Mouse (Mus musculus): ENCODE data around the gene Pax6. TPM values are rescaled to one million over a fixed set of nuclear protein-coding genes. Genes with fewer than 3 reads are reported as not detected.

Gene Pax6
- polyA plus RNA-seq, 1 experiment from 2014 or later: not detected

DNA sequence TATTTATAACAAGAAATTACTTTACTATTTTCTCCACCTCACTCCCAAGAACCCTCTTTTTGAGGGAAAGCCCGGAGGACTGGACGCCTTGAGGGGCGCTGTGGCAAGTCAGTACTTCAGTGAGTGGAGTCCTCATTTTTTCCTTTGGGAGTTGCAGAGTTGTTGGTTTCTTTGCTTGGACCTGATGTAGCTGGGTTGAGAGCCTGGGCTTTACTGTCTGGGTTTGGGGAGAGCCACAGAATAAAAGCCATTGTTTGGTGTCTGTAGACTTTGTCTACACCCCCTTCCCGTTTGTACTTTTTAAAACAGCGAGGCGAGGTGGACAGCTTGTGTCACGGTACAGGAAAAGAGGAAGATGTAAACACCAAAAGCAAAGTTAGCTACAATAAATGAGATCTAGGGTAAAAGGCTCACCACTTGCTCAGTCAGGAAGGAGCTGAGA, 10.2 kb downstream of the Pax6 start:
- H3K9me3 ChIP-seq: no peaks in the 10 kb centered on the region
- ATAC-seq (ENCODE audit: insufficient number of reproducible peaks, insufficient read depth, low FRiP score, low TSS enrichment, low read depth): no peak
- H3K9ac ChIP-seq (replicated peaks): no peak overlapping the region
- 2% methylated on average over 7 of the region's 7 CpGs for WGBS
- no peak overlapping the region for H3K4me2 ChIP-seq
- H3K27ac ChIP-seq: no peak overlapping the region
- H3K27me3 ChIP-seq: peaks cover 99% of the 10 kb centered on the region
- H3K4me3 ChIP-seq (replicated peaks): no peak overlapping the region
- H3K4me1 ChIP-seq (replicated peaks): peaks cover 45% of the 10 kb centered on the region
- H3K36me3 ChIP-seq: no peaks in the 10 kb centered on the region

DNA sequence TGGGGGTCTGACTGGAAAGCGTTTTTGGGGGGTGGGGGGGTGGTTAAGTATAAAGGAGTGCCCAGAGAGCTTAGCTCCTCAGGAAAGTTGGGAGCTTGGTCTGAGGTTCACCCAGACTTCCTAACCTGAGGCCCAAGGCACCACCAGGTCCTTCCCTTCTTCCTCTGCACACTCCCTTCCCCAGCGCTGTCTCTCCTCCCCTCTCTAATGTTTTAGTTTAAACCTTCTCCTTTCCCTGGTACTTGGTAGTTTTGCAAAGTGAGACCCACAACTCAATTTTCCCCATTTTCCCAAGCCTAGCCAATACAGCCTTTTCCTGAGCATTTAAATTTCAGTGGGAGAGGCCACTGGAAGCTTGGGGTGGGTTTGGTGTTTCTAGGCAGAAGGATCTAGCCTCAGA, 10.6 kb downstream of the Pax6 start:
- peaks cover 98% of the 10 kb centered on the region for H3K27me3 ChIP-seq
- H3K36me3 ChIP-seq: no peaks in the 10 kb centered on the region
- WGBS: 3% methylated on average over 2 of the region's 2 CpGs
- no peak overlapping the region for H3K9ac ChIP-seq (replicated peaks)
- no peaks in the 10 kb centered on the region for H3K9me3 ChIP-seq
- H3K4me2 ChIP-seq: no peak overlapping the region
- peaks cover 41% of the 10 kb centered on the region for H3K4me1 ChIP-seq (replicated peaks)
- no peak overlapping the region for H3K4me3 ChIP-seq (replicated peaks)
- H3K27ac ChIP-seq: no peak overlapping the region
- ATAC-seq (ENCODE audit: insufficient number of reproducible peaks, insufficient read depth, low FRiP score, low TSS enrichment, low read depth): no peak

- WGBS: 1% methylated on average over 24 of the region's 24 CpGs
- H3K4me3 ChIP-seq (replicated peaks): no peak overlapping the region
- H3K9me3 ChIP-seq: no peaks in the 10 kb centered on the region
- no peaks in the 10 kb centered on the region for H3K36me3 ChIP-seq
- peaks cover 95% of the 10 kb centered on the region for H3K27me3 ChIP-seq
- no peak overlapping the region for H3K9ac ChIP-seq (replicated peaks)
- H3K4me2 ChIP-seq: no peak overlapping the region
- 0 out of 2 replicates have a peak, but pooled peaks have one; percentile 9 for ATAC-seq (ENCODE audit: insufficient number of reproducible peaks, insufficient read depth, low FRiP score, low TSS enrichment, low read depth)
- no peak overlapping the region for H3K27ac ChIP-seq
- H3K4me1 ChIP-seq (replicated peaks): peaks cover 33% of the 10 kb centered on the region
These were observed 11.7 kb downstream of the Pax6 start for GRCm38 (mm10) chr2:105680146-105680998.

DNA sequence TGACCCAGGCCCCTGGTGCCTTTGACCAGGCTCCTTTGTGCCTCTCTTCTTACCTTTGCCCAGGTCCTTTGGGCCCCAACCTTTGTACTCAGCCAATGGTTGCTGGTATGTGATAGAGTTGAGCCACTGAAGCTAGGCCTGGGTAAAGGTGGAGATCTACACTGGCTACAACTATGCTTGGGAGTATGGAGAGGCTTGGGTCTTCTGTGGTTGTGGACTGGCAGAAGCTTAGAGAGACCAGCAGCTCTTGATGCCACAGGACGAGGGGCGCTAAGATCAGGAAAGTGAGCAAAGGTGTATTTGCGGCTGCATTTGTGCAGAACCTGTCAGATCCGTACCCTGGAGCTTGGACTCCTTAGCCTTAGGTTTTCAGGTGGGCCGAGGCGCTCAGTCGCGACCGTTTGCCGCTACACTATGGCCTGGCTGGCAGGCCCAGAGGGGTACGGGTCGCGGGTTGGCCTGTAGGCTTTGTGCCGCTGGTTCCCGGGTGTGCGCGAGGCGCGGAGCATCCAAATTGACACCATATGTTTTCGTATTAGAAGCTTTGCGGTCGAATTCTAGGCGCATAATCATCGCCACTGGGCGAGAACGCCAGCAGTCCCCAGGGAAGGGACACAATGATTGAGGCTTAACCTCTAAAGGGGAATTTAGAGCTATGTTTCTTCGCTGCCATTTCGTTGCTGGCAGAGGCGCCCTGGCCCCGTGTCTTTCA, 12.5 kb downstream of the Pax6 start:
- peak overlapping the region; percentile 4; the same call in 1 of the 2 replicates for H3K4me2 ChIP-seq

GRCm38 (mm10) chr2:105682011-105682501, 13.4 kb downstream of the Pax6 start:
- H3K27me3 ChIP-seq: peaks cover 96% of the 10 kb centered on the region
- H3K9ac ChIP-seq (replicated peaks): no peak overlapping the region
- H3K4me3 ChIP-seq (replicated peaks): no peak overlapping the region
- peaks cover 21% of the 10 kb centered on the region for H3K4me1 ChIP-seq (replicated peaks)
- ATAC-seq (ENCODE audit: insufficient number of reproducible peaks, insufficient read depth, low FRiP score, low TSS enrichment, low read depth): no peak
- H3K36me3 ChIP-seq: no peaks in the 10 kb centered on the region
- WGBS: under 1% methylated on average over 23 of the region's 23 CpGs
- H3K9me3 ChIP-seq: no peaks in the 10 kb centered on the region
- H3K4me2 ChIP-seq: no peak overlapping the region; the same call in 1 of the 2 replicates
- H3K27ac ChIP-seq: no peak overlapping the region

More for the DNA sequence above, 12.5 kb downstream of the Pax6 start:
- 2% methylated on average over 30 of the region's 30 CpGs for WGBS
- Histone ChIP-seq H3K27ac (no peak overlapping the region), H3K4me1 (replicated peaks) (peaks cover 26% of the 10 kb centered on the region), H3K36me3 (no peaks in the 10 kb centered on the region), H3K4me3 (replicated peaks) (peak overlapping the region; percentile 13; the same call in 1 of the 2 replicates), H3K9ac (replicated peaks) (no peak overlapping the region), H3K9me3 (no peaks in the 10 kb centered on the region), H3K27me3 (peaks cover 96% of the 10 kb centered on the region)
- 0 out of 2 replicates have a peak, but pooled peaks have one; percentile 20 for ATAC-seq (ENCODE audit: insufficient number of reproducible peaks, insufficient read depth, low FRiP score, low TSS enrichment, low read depth)

GRCm38 (mm10) chr2:105682634-105683351, 14.1 kb downstream of the Pax6 start:
- Histone ChIP-seq H3K27ac (no peak overlapping the region), H3K36me3 (no peaks in the 10 kb centered on the region), H3K27me3 (peaks cover 96% of the 10 kb centered on the region), H3K9ac (replicated peaks) (no peak overlapping the region), H3K9me3 (no peaks in the 10 kb centered on the region), H3K4me3 (replicated peaks) (no peak overlapping the region), H3K4me1 (replicated peaks) (peaks cover 24% of the 10 kb centered on the region), H3K4me2 (no peak overlapping the region)
- ATAC-seq (ENCODE audit: insufficient number of reproducible peaks, insufficient read depth, low FRiP score, low TSS enrichment, low read depth): no peak
- 2% methylated on average over 21 of the region's 21 CpGs for WGBS

DNA sequence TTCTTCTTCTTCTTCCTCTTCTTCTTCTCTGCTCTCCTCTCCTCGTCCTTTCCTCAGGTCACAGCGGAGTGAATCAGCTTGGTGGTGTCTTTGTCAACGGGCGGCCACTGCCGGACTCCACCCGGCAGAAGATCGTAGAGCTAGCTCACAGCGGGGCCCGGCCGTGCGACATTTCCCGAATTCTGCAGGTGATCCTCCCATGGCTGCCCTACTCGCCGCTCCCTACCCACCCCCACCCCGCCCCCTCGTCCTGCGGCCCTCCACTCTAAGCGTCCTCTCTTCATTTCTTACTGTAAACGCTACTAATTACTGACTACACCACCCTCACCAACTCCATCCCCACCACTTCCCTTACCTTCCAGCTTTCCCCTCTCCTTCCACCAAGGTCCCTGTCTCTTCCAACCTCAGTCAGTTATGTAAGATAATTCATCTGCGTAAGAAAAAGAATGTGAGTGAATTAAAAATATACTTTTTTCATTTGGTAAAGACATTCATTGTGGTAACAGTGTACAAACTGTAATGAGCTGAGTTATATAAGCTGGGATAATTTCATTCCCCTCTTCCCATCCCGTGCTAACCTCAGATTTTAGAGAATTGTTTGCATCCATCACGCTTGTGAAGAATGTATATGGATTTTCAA, 15.2 kb downstream of the Pax6 start:
- WGBS: under 1% methylated on average over 22 of the region's 22 CpGs
- no peaks in the 10 kb centered on the region for H3K9me3 ChIP-seq
- peaks cover 96% of the 10 kb centered on the region for H3K27me3 ChIP-seq
- H3K27ac ChIP-seq: no peak overlapping the region
- no peak overlapping the region for H3K9ac ChIP-seq (replicated peaks)
- no peak for ATAC-seq (ENCODE audit: insufficient number of reproducible peaks, insufficient read depth, low FRiP score, low TSS enrichment, low read depth)
- H3K4me1 ChIP-seq (replicated peaks): peaks cover 30% of the 10 kb centered on the region
- H3K36me3 ChIP-seq: no peaks in the 10 kb centered on the region
- no peak overlapping the region for H3K4me3 ChIP-seq (replicated peaks)
- no peak overlapping the region for H3K4me2 ChIP-seq

- no peak overlapping the region for H3K9ac ChIP-seq (replicated peaks)
- H3K4me2 ChIP-seq: no peak overlapping the region
- H3K27ac ChIP-seq: no peak overlapping the region
- ATAC-seq (ENCODE audit: insufficient number of reproducible peaks, insufficient read depth, low FRiP score, low TSS enrichment, low read depth): no peak
- WGBS: 1% methylated on average over 11 of the region's 11 CpGs
- peaks cover 96% of the 10 kb centered on the region for H3K27me3 ChIP-seq
- H3K4me3 ChIP-seq (replicated peaks): no peak overlapping the region
- H3K36me3 ChIP-seq: no peaks in the 10 kb centered on the region
- peaks cover 39% of the 10 kb centered on the region for H3K4me1 ChIP-seq (replicated peaks)
- no peaks in the 10 kb centered on the region for H3K9me3 ChIP-seq
These were observed 16.4 kb downstream of the Pax6 start for GRCm38 (mm10) chr2:105684991-105685650.

DNA sequence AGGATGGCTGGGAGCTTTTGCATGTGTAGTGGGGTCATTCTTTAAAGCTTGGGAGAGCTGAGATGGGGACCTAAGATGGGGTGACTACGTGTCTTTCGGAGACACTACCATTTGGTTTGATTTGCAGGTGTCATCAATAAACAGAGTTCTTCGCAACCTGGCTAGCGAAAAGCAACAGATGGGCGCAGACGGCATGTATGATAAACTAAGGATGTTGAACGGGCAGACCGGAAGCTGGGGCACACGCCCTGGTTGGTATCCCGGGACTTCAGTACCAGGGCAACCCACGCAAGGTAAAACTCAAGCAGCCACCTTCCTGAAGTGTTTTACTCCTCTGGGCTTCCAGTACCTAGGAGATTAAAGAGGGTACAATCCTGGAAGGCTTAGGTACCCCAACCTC, 17.0 kb downstream of the Pax6 start:
- under 1% methylated on average over 11 of the region's 11 CpGs for WGBS
- H3K4me2 ChIP-seq: no peak overlapping the region
- H3K9me3 ChIP-seq: no peaks in the 10 kb centered on the region
- H3K4me1 ChIP-seq (replicated peaks): peaks cover 34% of the 10 kb centered on the region
- H3K27me3 ChIP-seq: peaks cover 95% of the 10 kb centered on the region
- H3K9ac ChIP-seq (replicated peaks): no peak overlapping the region
- no peak overlapping the region for H3K27ac ChIP-seq
- H3K36me3 ChIP-seq: no peaks in the 10 kb centered on the region
- ATAC-seq (ENCODE audit: insufficient number of reproducible peaks, insufficient read depth, low FRiP score, low TSS enrichment, low read depth): no peak
- no peak overlapping the region for H3K4me3 ChIP-seq (replicated peaks)
